Mouse (Mus musculus) MEL (cell line): ENCODE data around the gene Gm49711. TPM values are rescaled to one million over a fixed set of nuclear protein-coding genes. Genes with fewer than 3 reads are reported as not detected.

Source experiments
- DNase-seq: peaks from one replicate; pipeline ENCODE4 v3.0.0; 2011; ENCODE audit warnings: low read depth, low spot score
- H3K27ac ChIP-seq: 2 replicates; pipeline ENCODE4 v1.5.1; 2012; ENCODE audit warnings: low read depth, mild to moderate bottlenecking, control low read depth, low read length, moderate library complexity; ENCODE audit not compliant: control insufficient read depth
- H3K27me3 ChIP-seq, 2 experiments: fragments of 150-350 bp in 1 of 2; sonication (generic) in 1 of 2; 2 replicates each; pipeline ENCODE4 v1.6.1; 2012; ENCODE audit warnings: low read length in 2 of 2, mild to moderate bottlenecking in 2 of 2, improper control_type of control experiment in 1 of 2, moderate library complexity in 1 of 2; ENCODE audit not compliant: insufficient read depth in 2 of 2, control insufficient read depth in 1 of 2
- H3K36me3 ChIP-seq, 2 experiments: 2 replicates each; pipeline ENCODE4 v1.6.1; 2012 to 2014; ENCODE audit warnings: low read length in 2 of 2, improper control_type of control experiment in 1 of 2, inconsistent platforms in 1 of 2, mild to moderate bottlenecking in 1 of 2; ENCODE audit not compliant: insufficient read depth in 2 of 2, control insufficient read depth in 1 of 2
- H3K4me1 ChIP-seq, 2 experiments: fragments of 150-350 bp in 1 of 2; sonication (generic) in 1 of 2; 2 replicates each; pipeline ENCODE4 v1.6.1; 2012; ENCODE audit warnings: low read length in 2 of 2, improper control_type of control experiment in 1 of 2, mild to moderate bottlenecking in 1 of 2; ENCODE audit not compliant: insufficient read depth in 2 of 2, control insufficient read depth in 1 of 2
- H3K4me3 ChIP-seq, 2 experiments: fragments of 150-350 bp in 1 of 2; sonication (generic) in 1 of 2; 2 replicates each; pipeline ENCODE4 v1.5.1; 2012; ENCODE audit warnings: low read depth in 2 of 2, low read length in 2 of 2, mild to moderate bottlenecking in 2 of 2, moderate library complexity in 2 of 2, control low read depth in 1 of 2, improper control_type of control experiment in 1 of 2; ENCODE audit not compliant: control insufficient read depth in 1 of 2, insufficient read depth in 1 of 2
- H3K79me2 ChIP-seq: 2 replicates; pipeline ENCODE4 v1.6.1; 2012; ENCODE audit warnings: mild to moderate bottlenecking, low read length, moderate library complexity; ENCODE audit not compliant: control insufficient read depth, poor library complexity, insufficient read depth
- H3K9ac ChIP-seq: 2 replicates; pipeline ENCODE4 v1.6.1; 2012; ENCODE audit warnings: low read depth, mild to moderate bottlenecking, control low read depth, low read length, moderate library complexity; ENCODE audit not compliant: control insufficient read depth, poor library complexity, severe bottlenecking
- H3K9me3 ChIP-seq: fragments of 150-350 bp; sonication (generic); replicated peaks from 2 replicates; pipeline ENCODE4 v1.6.1; 2012; ENCODE audit warnings: mild to moderate bottlenecking, low read length, improper control_type of control experiment, moderate library complexity; ENCODE audit not compliant: insufficient read depth
- CHD1 ChIP-seq: IDR thresholded peaks from 2 replicates; pipeline ENCODE4 v1.6.1; 2012; ENCODE audit warnings: low read depth, mild to moderate bottlenecking, inconsistent platforms, low read length, improper control_type of control experiment
- CHD2 ChIP-seq: IDR thresholded peaks from 2 replicates; pipeline ENCODE4 v1.6.1; 2011; ENCODE audit warnings: low read length, improper control_type of control experiment
- CTCF ChIP-seq, 3 experiments: IDR thresholded peaks in 2 of 3; conservative IDR thresholded peaks in 1 of 3; 2 replicates each; pipeline ENCODE4 v1.5.1; 2011 to 2012; ENCODE audit warnings: low read length in 3 of 3, low read depth in 2 of 3, mild to moderate bottlenecking in 2 of 3, improper control_type of control experiment in 1 of 3, inconsistent platforms in 1 of 3, mixed read lengths in 1 of 3, moderate library complexity in 1 of 3; ENCODE audit not compliant: control insufficient read depth in 1 of 3, insufficient read depth in 1 of 3, poor library complexity in 1 of 3, severe bottlenecking in 1 of 3
- E2F4 ChIP-seq: IDR thresholded peaks from 2 replicates; pipeline ENCODE4 v1.6.1; 2011; ENCODE audit warnings: low read depth, low read length, improper control_type of control experiment, borderline replicate concordance
- ELF1 ChIP-seq: IDR thresholded peaks from 2 replicates; pipeline ENCODE4 v1.6.1; 2014; ENCODE audit warnings: low read depth, mild to moderate bottlenecking, inconsistent platforms, low read length, improper control_type of control experiment, moderate library complexity
- GABPA ChIP-seq: IDR thresholded peaks from 2 replicates; pipeline ENCODE4 v1.6.1; 2012; ENCODE audit warnings: low read depth, mild to moderate bottlenecking, inconsistent platforms, low read length, improper control_type of control experiment, moderate library complexity
- HCFC1 ChIP-seq: IDR thresholded peaks from 2 replicates; pipeline ENCODE4 v1.6.1; 2012; ENCODE audit warnings: low read depth, mild to moderate bottlenecking, inconsistent platforms, low read length, improper control_type of control experiment, moderate library complexity
- JUND ChIP-seq: IDR thresholded peaks from 2 replicates; pipeline ENCODE4 v1.6.1; 2011; ENCODE audit warnings: low read depth, mild to moderate bottlenecking, improper control_type of control experiment, low read length
- KAT2A ChIP-seq: conservative IDR thresholded peaks from 2 replicates; pipeline ENCODE4 v1.6.1; 2012; ENCODE audit warnings: low read depth, low read length, improper control_type of control experiment, inconsistent platforms
- MAX ChIP-seq: IDR thresholded peaks from 2 replicates; pipeline ENCODE4 v1.6.1; 2011; ENCODE audit warnings: low read length, improper control_type of control experiment
- MAZ ChIP-seq: IDR thresholded peaks from 2 replicates; pipeline ENCODE4 v1.6.1; 2012; ENCODE audit warnings: low read depth, mild to moderate bottlenecking, inconsistent platforms, low read length, improper control_type of control experiment
- MEF2A ChIP-seq: IDR thresholded peaks from 2 replicates; pipeline ENCODE4 v1.6.1; 2014; ENCODE audit warnings: low read depth, mild to moderate bottlenecking, inconsistent platforms, low read length, improper control_type of control experiment; ENCODE audit not compliant: poor library complexity, insufficient replicate concordance, severe bottlenecking; ENCODE audit errors: extremely low read depth
- MYB ChIP-seq: IDR thresholded peaks from 2 replicates; pipeline ENCODE4 v1.6.1; 2011; ENCODE audit warnings: mild to moderate bottlenecking, low read depth, low read length, improper control_type of control experiment
- NRF1 ChIP-seq: IDR thresholded peaks from 2 replicates; pipeline ENCODE4 v1.6.1; 2014; ENCODE audit warnings: low read depth, mild to moderate bottlenecking, inconsistent platforms, low read length, improper control_type of control experiment, moderate library complexity; ENCODE audit not compliant: poor library complexity, insufficient read depth, severe bottlenecking
- RAD21 ChIP-seq: IDR thresholded peaks from 2 replicates; pipeline ENCODE4 v1.6.1; 2011; ENCODE audit warnings: mild to moderate bottlenecking, low read depth, low read length, improper control_type of control experiment
- RCOR1 ChIP-seq: IDR thresholded peaks from 2 replicates; pipeline ENCODE4 v1.6.1; 2012; ENCODE audit warnings: low read depth, mild to moderate bottlenecking, inconsistent platforms, low read length, improper control_type of control experiment
- TAL1 ChIP-seq: IDR thresholded peaks from 2 replicates; pipeline ENCODE4 v1.6.1; 2012; ENCODE audit warnings: mild to moderate bottlenecking, inconsistent platforms, low read length, moderate library complexity, mixed read lengths
- TBP ChIP-seq: IDR thresholded peaks from 2 replicates; pipeline ENCODE4 v1.8.0; 2011; ENCODE audit warnings: low read depth, low read length, improper control_type of control experiment
- TCF12 ChIP-seq: IDR thresholded peaks from 2 replicates; pipeline ENCODE4 v1.6.1; 2014; ENCODE audit warnings: low read depth, mild to moderate bottlenecking, inconsistent platforms, low read length, improper control_type of control experiment, moderate library complexity
- UBTF ChIP-seq: IDR thresholded peaks from 2 replicates; pipeline ENCODE4 v1.6.1; 2012; ENCODE audit warnings: low read depth, mild to moderate bottlenecking, inconsistent platforms, low read length, improper control_type of control experiment, moderate library complexity, borderline replicate concordance; ENCODE audit not compliant: insufficient read depth
- ZNF384 ChIP-seq: IDR thresholded peaks from 2 replicates; pipeline ENCODE4 v1.6.1; 2012; ENCODE audit warnings: low read depth, mild to moderate bottlenecking, inconsistent platforms, low read length, improper control_type of control experiment
- polyA plus RNA-seq, 2 experiments: library from polyadenylated mRNA; stranded (reverse) in 1 of 2; unstranded in 1 of 2; fragments of >175 nt in 1 of 2; fragments of >200 nt in 1 of 2; gene quantifications; 2 replicates each; pipeline versions ENCODE4 v1.2.1 to v1.2.4; 2012; ENCODE audit warnings: low replicate concordance in 2 of 2, low read depth in 1 of 2; ENCODE audit not compliant: insufficient read length in 2 of 2, insufficient read depth in 1 of 2, missing spikeins in 1 of 2
- total RNA-seq: library from RNA; depleted of rRNA; stranded (reverse); fragments of 300-350 nt; gene quantifications from 2 replicates; pipeline ENCODE4 v1.2.3, GENCODE M21; 2012

Gm49711 gene
- total and polyA plus RNA-seq, 3 experiments, result not detected

- Histone ChIP-seq H3K9me3 (no peaks in the 10 kb centered on the region), H3K4me3 (no peak overlapping the region), H3K27me3 (no peaks in the 10 kb centered on the region), H3K36me3 (peaks cover 0 to 3% of the 10 kb centered on the region in 2 experiments; a peak in 1 of 4 replicates), H3K79me2 (no peaks in the 10 kb centered on the region), H3K9ac (no peak overlapping the region), H3K4me1 (peaks cover 0 to 6% of the 10 kb centered on the region in 2 experiments; a peak in 2 of 4 replicates), H3K27ac (no peak overlapping the region)
- TF ChIP-seq E2F4, result no peak
- TF ChIP-seq JUND, result no peak
- TF ChIP-seq ZNF384, result no peak
- DNase-seq, result no peak
These were observed 60.9 kb downstream of the Gm49711 start for GRCm38 (mm10) chr16:92119013-92119515.

- no peaks in the 10 kb centered on the region for H3K9me3 ChIP-seq
- no peak for DNase-seq
- H3K36me3 ChIP-seq, result peaks cover 0 to 3% of the 10 kb centered on the region in 2 experiments; a peak in 1 of 4 replicates
- no peak overlapping the region for H3K9ac ChIP-seq
- no peaks in the 10 kb centered on the region for H3K79me2 ChIP-seq
- peaks cover 0 to 6% of the 10 kb centered on the region in 2 experiments; a peak in 2 of 4 replicates for H3K4me1 ChIP-seq
- H3K27me3 ChIP-seq, result no peaks in the 10 kb centered on the region
- no peak overlapping the region for H3K27ac ChIP-seq
- TF ChIP-seq GABPA (no peak), CHD2 (no peak), TBP (no peak), MEF2A (no peak), CTCF (IDR thresholded peaks at IDR 0.05 in 2 of 3, conservative IDR thresholded peaks at IDR 0.05 in 1 of 3; ENCODE audit: control insufficient read depth in 1 of 3, insufficient read depth in 1 of 3, low read depth in 2 of 3, low read length in 3 of 3, poor library complexity in 1 of 3, severe bottlenecking in 1 of 3) (no peak), MYB (no peak), RAD21 (no peak), ELF1 (no peak), RCOR1 (no peak), MAZ (no peak), TAL1 (no peak), CHD1 (no peak), HCFC1 (no peak), MAX (no peak), NRF1 (no peak), TCF12 (no peak), JUND (no peak), UBTF (no peak), KAT2A (no peak)
- H3K4me3 ChIP-seq, result no peak overlapping the region
These were observed 62.9 kb downstream of the Gm49711 start for GRCm38 (mm10) chr16:92120899-92121531.
